Comparison of ENCODE assay signal across 17 mouse cellular contexts in genomic region chr16:92960740-92961139, GRCm38 (mm10).
"Had no signal": no experiment of that assay in that cellular context is flagged by ENCODE, and none has a peak within 500 bp of the region (broad histone marks: within the 10 kb centered on the region; RNA-seq: fewer than 3 reads in every experiment).

No protein-coding gene starts in this region.

- H3K27ac ChIP-seq: left cerebral cortex, adult 2 months; limb, embryonic 12.5 days; liver, embryonic 12.5 days; liver, embryonic 15.5 days; macrophage; midbrain, embryonic 12.5 days; midbrain, embryonic 15.5 days; neural tube, embryonic 13.5 days had no signal

- H3K4me3 ChIP-seq: left cerebral cortex, adult 2 months; limb, embryonic 12.5 days; liver, embryonic 12.5 days; liver, embryonic 15.5 days; midbrain, embryonic 12.5 days; midbrain, embryonic 15.5 days; neural tube, embryonic 13.5 days had no signal

- DNase-seq: kidney, adult 18-20 months; kidney, postnatal 10 days; kidney, postnatal 36 days; layer of hippocampus, postnatal 36 days; liver; retina, postnatal 1 day; right cerebral cortex, postnatal 25 days; thymus, adult 18-20 months; thymus, postnatal 36 days had no signal

- H3K4me2 ChIP-seq: limb, embryonic 12.5 days; liver, embryonic 12.5 days; liver, embryonic 15.5 days; midbrain, embryonic 12.5 days; midbrain, embryonic 15.5 days; neural tube, embryonic 13.5 days had no signal

- ATAC-seq: liver, embryonic 12.5 days; midbrain, embryonic 15.5 days had no signal

- H3K9ac ChIP-seq: limb, embryonic 12.5 days; liver, embryonic 12.5 days; liver, embryonic 15.5 days; midbrain, embryonic 12.5 days; midbrain, embryonic 15.5 days; neural tube, embryonic 13.5 days had no signal

- H3K36me3 ChIP-seq: limb, embryonic 12.5 days; liver, embryonic 12.5 days; liver, embryonic 15.5 days; midbrain, embryonic 12.5 days; midbrain, embryonic 15.5 days; neural tube, embryonic 13.5 days had no signal

- H3K27me3 ChIP-seq: limb, embryonic 12.5 days; midbrain, embryonic 12.5 days; midbrain, embryonic 15.5 days; neural tube, embryonic 13.5 days had no signal

- H3K4me1 ChIP-seq: liver, embryonic 12.5 days; liver, embryonic 15.5 days; midbrain, embryonic 15.5 days; neural tube, embryonic 13.5 days had no signal

- H3K9me3 ChIP-seq: limb, embryonic 12.5 days; liver, embryonic 12.5 days; liver, embryonic 15.5 days; midbrain, embryonic 12.5 days; midbrain, embryonic 15.5 days; neural tube, embryonic 13.5 days had no signal
